Mouse (Mus musculus): ENCODE results near the gene Xntrpc. TPM values are rescaled to one million over a fixed set of nuclear protein-coding genes. Genes with fewer than 3 reads are reported as not detected.

The Xntrpc gene
- polyA plus RNA-seq, 1 experiment from 2014 or later, result 1.1 TPM

Other genes with a start within 250 kb of the Xntrpc start
- 0.21 TPM in 1 of 2 replicates, not detected in the other for gene Phox2a, start 247.4 kb upstream of the Xntrpc start, polyA plus RNA-seq (2015; fragmentation: Nextera tagmentation; extraction: Ambion mirVana)
- 4.2 and 10.2 TPM in 2 replicates for gene Inppl1, start 227.5 kb upstream of the Xntrpc start, polyA plus RNA-seq (2015; fragmentation: Nextera tagmentation; extraction: Ambion mirVana)
- gene Folr2, start 208.5 kb upstream of the Xntrpc start, polyA plus RNA-seq (2015; fragmentation: Nextera tagmentation; extraction: Ambion mirVana), result 1.0 and 1.1 TPM in 2 replicates
- gene Anapc15, start 202.0 kb upstream of the Xntrpc start, polyA plus RNA-seq (2015; fragmentation: Nextera tagmentation; extraction: Ambion mirVana), result 71.6 and 79.9 TPM in 2 replicates
- gene Folr1, start 194.9 kb upstream of the Xntrpc start, polyA plus RNA-seq (2015; fragmentation: Nextera tagmentation; extraction: Ambion mirVana), result 23.7 and 24.2 TPM in 2 replicates
- 138 and 144 TPM in 2 replicates for gene Lamtor1, start 159.8 kb upstream of the Xntrpc start, polyA plus RNA-seq (2015; fragmentation: Nextera tagmentation; extraction: Ambion mirVana)
- 0.21 and 0.35 TPM in 2 replicates for gene Tomt, start 159.4 kb upstream of the Xntrpc start, polyA plus RNA-seq (2015; fragmentation: Nextera tagmentation; extraction: Ambion mirVana)
- 11.6 and 13.4 TPM in 2 replicates for gene Lrrc51, start 131.8 kb upstream of the Xntrpc start, polyA plus RNA-seq (2015; fragmentation: Nextera tagmentation; extraction: Ambion mirVana)
- 37.8 and 47.3 TPM in 2 replicates for gene Numa1, start 131.6 kb upstream of the Xntrpc start, polyA plus RNA-seq (2015; fragmentation: Nextera tagmentation; extraction: Ambion mirVana)
- 4.1 and 4.9 TPM in 2 replicates for gene Il18bp, start 47.0 kb upstream of the Xntrpc start, polyA plus RNA-seq (2015; fragmentation: Nextera tagmentation; extraction: Ambion mirVana)
- 36.1 and 36.6 TPM in 2 replicates for gene Rnf121, start 244 bp upstream of the Xntrpc start, polyA plus RNA-seq (2015; fragmentation: Nextera tagmentation; extraction: Ambion mirVana)
- 28.7 and 31.5 TPM in 2 replicates for gene Xndc1, start 202 bp upstream of the Xntrpc start, polyA plus RNA-seq (2015; fragmentation: Nextera tagmentation; extraction: Ambion mirVana)
- gene Trpc2, start 17.4 kb downstream of the Xntrpc start, polyA plus RNA-seq (2015; fragmentation: Nextera tagmentation; extraction: Ambion mirVana), result not detected in 2 replicates
- 0.25 and 0.57 TPM in 2 replicates for gene Art1, start 36.0 kb downstream of the Xntrpc start, polyA plus RNA-seq (2015; fragmentation: Nextera tagmentation; extraction: Ambion mirVana)
- gene Art5, start 43.8 kb downstream of the Xntrpc start, polyA plus RNA-seq (2015; fragmentation: Nextera tagmentation; extraction: Ambion mirVana), result 0.17 TPM in 1 of 2 replicates, not detected in the other
- not detected in 2 replicates for gene Chrna10, start 51.1 kb downstream of the Xntrpc start, polyA plus RNA-seq (2015; fragmentation: Nextera tagmentation; extraction: Ambion mirVana)
- 19.9 and 21.2 TPM in 2 replicates for gene Nup98, start 144.5 kb downstream of the Xntrpc start, polyA plus RNA-seq (2015; fragmentation: Nextera tagmentation; extraction: Ambion mirVana)
- gene Pgap2, start 144.5 kb downstream of the Xntrpc start, polyA plus RNA-seq (2015; fragmentation: Nextera tagmentation; extraction: Ambion mirVana), result 57.8 and 61.3 TPM in 2 replicates
- gene Rhog, start 190.3 kb downstream of the Xntrpc start, polyA plus RNA-seq (2015; fragmentation: Nextera tagmentation; extraction: Ambion mirVana), result 12.8 and 14.6 TPM in 2 replicates
- gene Stim1, start 202.1 kb downstream of the Xntrpc start, polyA plus RNA-seq (2015; fragmentation: Nextera tagmentation; extraction: Ambion mirVana), result 10.2 and 12.5 TPM in 2 replicates

Measured in midbrain, embryonic 16.5 days (tissue).